Mouse (Mus musculus): ENCODE data around the gene Dtx3. TPM values are rescaled to one million over a fixed set of nuclear protein-coding genes. Genes with fewer than 3 reads are reported as not detected.
A peak's percentile ranks its signal among the peaks of the same experiment; 100 is the strongest.
"Not testable (repeated sequence)": the region's sequence is repeated elsewhere in the genome, so short reads cannot be mapped to it uniquely, and the experiment has no call there.

The Dtx3 gene
- polyA plus RNA-seq, 1 experiment from 2014 or later: 112 TPM

DNA sequence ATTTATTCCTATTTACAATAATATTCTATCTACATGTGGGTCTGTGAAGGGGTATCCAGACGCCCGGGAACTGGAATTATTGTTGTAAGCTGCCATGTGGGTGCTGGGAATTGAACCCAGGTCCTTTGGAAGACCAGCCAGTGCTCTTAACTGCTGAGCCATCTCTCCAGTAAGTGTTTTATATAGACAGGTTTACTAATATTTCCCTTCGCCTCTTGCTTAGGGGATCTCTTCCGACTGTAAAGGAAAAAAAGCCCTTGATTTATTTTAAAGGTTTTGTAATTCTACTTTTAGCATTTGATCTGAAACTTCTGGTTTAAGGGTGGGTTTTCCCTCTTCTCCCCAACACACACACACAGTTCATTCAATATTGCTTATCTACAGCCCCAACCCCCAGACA lies 31.3 kb downstream of the Dtx3 start:
- Histone ChIP-seq H3K4me2 (ENCODE audit: low read depth, low read length) (no peak overlapping the region), H3K4me1 (ENCODE audit: control insufficient read depth, insufficient read depth, low read length) (peaks cover 4% of the 10 kb centered on the region; the same call in 1 of the 2 replicates), H3K27ac (replicated peaks; ENCODE audit: low read depth, low read length) (no peak overlapping the region), H3K36me3 (ENCODE audit: control insufficient read depth, insufficient read depth, low read length) (no peaks in the 10 kb centered on the region), H3K27me3 (replicated peaks; ENCODE audit: control insufficient read depth, insufficient read depth, low read length) (peaks cover 43% of the 10 kb centered on the region), H3K9ac (ENCODE audit: low read depth, low read length) (no peak overlapping the region), H3K4me3 (ENCODE audit: low read depth, low read length) (no peak overlapping the region), H3K9me3 (ENCODE audit: control insufficient read depth, low read length) (no peaks in the 10 kb centered on the region)
- no peak for DNase-seq (ENCODE audit: low spot score)
- no peak for ATAC-seq (ENCODE audit: low read depth)
- WGBS: 91% methylated on average over 4 of the region's 4 CpGs

DNA sequence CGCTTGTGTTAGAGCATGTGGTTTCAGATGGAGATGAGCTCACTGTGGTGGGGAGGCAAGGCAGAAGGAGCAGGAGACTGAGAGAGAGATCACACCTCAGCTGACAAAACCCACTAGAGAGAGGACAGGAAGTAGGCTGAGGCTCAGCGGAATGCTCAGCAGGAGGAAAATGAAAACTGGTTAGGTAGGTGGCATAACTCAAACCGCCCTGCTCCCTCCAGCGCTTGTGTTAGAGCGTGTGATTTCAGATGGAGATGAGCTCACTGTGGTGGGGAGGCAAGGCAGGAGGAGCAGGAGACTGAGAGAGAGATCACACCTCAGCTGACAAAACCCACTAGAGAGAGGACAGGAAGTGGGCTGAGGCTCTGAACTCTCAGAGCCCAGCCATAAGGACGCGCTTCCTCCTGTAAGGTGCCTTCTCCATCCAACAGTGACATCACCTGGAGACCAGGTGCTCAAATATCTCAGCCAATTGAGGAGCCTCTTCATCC lies 32.7 kb downstream of the Dtx3 start:
- H3K27me3 ChIP-seq (replicated peaks; ENCODE audit: control insufficient read depth, insufficient read depth, low read length): peaks cover 33% of the 10 kb centered on the region
- H3K9me3 ChIP-seq (ENCODE audit: control insufficient read depth, low read length): not testable (repeated sequence)
- 47% methylated on average over 7 of the region's 7 CpGs for WGBS

DNA sequence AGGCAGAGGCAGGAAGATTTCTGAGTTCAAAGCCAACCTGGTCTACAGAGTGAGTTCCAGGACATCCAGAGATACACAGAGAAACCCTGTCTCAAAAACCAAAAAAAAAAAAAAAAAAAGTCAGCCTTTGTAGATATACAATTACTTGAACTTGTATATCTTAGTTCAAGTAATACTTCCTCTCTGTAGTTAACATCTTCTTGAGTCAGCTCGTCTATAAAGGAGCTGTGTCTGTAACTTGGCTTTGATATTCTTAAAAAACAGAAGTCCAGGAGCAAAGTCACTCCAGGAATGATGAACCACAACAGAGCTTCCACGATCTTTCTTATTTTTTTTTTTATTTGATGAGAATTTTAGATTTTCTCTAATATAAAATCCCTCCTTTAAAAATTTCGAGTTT lies 34.8 kb downstream of the Dtx3 start:
- Histone ChIP-seq H3K9ac (ENCODE audit: low read depth, low read length) (no peak overlapping the region), H3K36me3 (ENCODE audit: control insufficient read depth, insufficient read depth, low read length) (no peaks in the 10 kb centered on the region), H3K27ac (replicated peaks; ENCODE audit: low read depth, low read length) (no peak overlapping the region), H3K4me1 (ENCODE audit: control insufficient read depth, insufficient read depth, low read length) (peaks cover 4% of the 10 kb centered on the region; the same call in 1 of the 2 replicates), H3K9me3 (ENCODE audit: control insufficient read depth, low read length) (no peaks in the 10 kb centered on the region), H3K27me3 (replicated peaks; ENCODE audit: control insufficient read depth, insufficient read depth, low read length) (peaks cover 12% of the 10 kb centered on the region), H3K4me2 (ENCODE audit: low read depth, low read length) (no peak overlapping the region), H3K4me3 (ENCODE audit: low read depth, low read length) (no peak overlapping the region)
- DNase-seq (ENCODE audit: low spot score): no peak
- ATAC-seq (ENCODE audit: low read depth): no peak
- 59% methylated on average over 3 of the region's 3 CpGs for WGBS

More for the DNA sequence above, 32.7 kb downstream of the Dtx3 start:
- H3K4me2 ChIP-seq (ENCODE audit: low read depth, low read length); H3K4me3 ChIP-seq (ENCODE audit: low read depth, low read length); H3K4me1 ChIP-seq (ENCODE audit: control insufficient read depth, insufficient read depth, low read length); H3K27ac ChIP-seq (replicated peaks; ENCODE audit: low read depth, low read length); H3K9ac ChIP-seq (ENCODE audit: low read depth, low read length); H3K36me3 ChIP-seq (ENCODE audit: control insufficient read depth, insufficient read depth, low read length): not testable (repeated sequence)
- peak; percentile 31 for DNase-seq (ENCODE audit: low spot score)
- ATAC-seq (ENCODE audit: low read depth): peak; percentile 30

DNA sequence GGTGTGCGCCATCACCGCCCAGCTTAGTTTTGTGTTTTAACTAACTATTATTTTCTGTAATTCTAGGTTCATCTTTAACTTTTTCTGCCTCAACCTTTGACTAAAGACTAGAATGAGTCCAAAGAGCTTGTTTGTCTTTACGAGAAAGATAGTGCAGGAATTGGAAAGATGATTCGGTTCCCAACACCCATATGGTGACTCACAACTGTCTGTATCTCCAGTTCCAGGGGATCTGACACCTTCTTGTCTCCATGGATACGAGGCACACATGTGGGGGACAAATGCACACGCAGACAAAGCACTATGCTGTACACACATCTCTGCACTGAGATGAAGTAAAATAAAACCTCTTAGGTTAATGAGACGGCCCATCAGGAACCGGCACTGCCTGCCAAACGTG lies 35.4 kb downstream of the Dtx3 start:
- no peaks in the 10 kb centered on the region for H3K36me3 ChIP-seq (ENCODE audit: control insufficient read depth, insufficient read depth, low read length)
- no peak overlapping the region for H3K27ac ChIP-seq (replicated peaks; ENCODE audit: low read depth, low read length)
- no peak overlapping the region for H3K9ac ChIP-seq (ENCODE audit: low read depth, low read length)
- DNase-seq (ENCODE audit: low spot score): no peak
- peaks cover 4% of the 10 kb centered on the region; the same call in 1 of the 2 replicates for H3K4me1 ChIP-seq (ENCODE audit: control insufficient read depth, insufficient read depth, low read length)
- 80% methylated on average over 9 of the region's 9 CpGs for WGBS
- no peak overlapping the region for H3K4me2 ChIP-seq (ENCODE audit: low read depth, low read length)
- no peak overlapping the region for H3K4me3 ChIP-seq (ENCODE audit: low read depth, low read length)
- no peak for ATAC-seq (ENCODE audit: low read depth)
- no peaks in the 10 kb centered on the region for H3K9me3 ChIP-seq (ENCODE audit: control insufficient read depth, low read length)
- 0 out of 2 replicates have a peak, but pooled peaks cover 6% of the 10 kb centered on the region for H3K27me3 ChIP-seq (replicated peaks; ENCODE audit: control insufficient read depth, insufficient read depth, low read length)

DNA sequence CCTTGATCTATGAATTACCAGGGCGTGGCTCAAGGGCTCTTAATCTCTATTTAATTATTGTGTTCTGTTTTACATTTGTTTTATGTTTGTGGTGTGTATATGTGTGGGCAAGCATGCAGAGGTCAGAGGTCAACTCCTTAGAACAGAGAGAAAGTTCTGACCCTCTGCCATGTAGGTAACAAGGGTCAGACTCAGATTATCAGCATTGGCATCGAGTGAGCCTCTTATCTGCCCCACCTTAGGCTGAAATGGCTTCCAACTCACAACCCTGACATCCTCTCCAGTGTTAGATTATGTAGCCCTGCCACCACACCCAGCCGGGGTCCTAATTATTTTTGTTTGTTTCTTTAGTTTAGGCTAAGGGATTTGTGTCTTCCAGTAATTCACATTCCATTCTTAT lies 37.1 kb downstream of the Dtx3 start:
- Histone ChIP-seq H3K4me2 (ENCODE audit: low read depth, low read length) (no peak overlapping the region), H3K9me3 (ENCODE audit: control insufficient read depth, low read length) (no peaks in the 10 kb centered on the region), H3K9ac (ENCODE audit: low read depth, low read length) (no peak overlapping the region), H3K4me3 (ENCODE audit: low read depth, low read length) (no peak overlapping the region), H3K27me3 (replicated peaks; ENCODE audit: control insufficient read depth, insufficient read depth, low read length) (no peaks in the 10 kb centered on the region), H3K4me1 (ENCODE audit: control insufficient read depth, insufficient read depth, low read length) (no peaks in the 10 kb centered on the region), H3K27ac (replicated peaks; ENCODE audit: low read depth, low read length) (no peak overlapping the region), H3K36me3 (ENCODE audit: control insufficient read depth, insufficient read depth, low read length) (no peaks in the 10 kb centered on the region)
- 71% methylated on average over 3 of the region's 3 CpGs for WGBS
- no peak for ATAC-seq (ENCODE audit: low read depth)
- DNase-seq (ENCODE audit: low spot score): no peak

DNA sequence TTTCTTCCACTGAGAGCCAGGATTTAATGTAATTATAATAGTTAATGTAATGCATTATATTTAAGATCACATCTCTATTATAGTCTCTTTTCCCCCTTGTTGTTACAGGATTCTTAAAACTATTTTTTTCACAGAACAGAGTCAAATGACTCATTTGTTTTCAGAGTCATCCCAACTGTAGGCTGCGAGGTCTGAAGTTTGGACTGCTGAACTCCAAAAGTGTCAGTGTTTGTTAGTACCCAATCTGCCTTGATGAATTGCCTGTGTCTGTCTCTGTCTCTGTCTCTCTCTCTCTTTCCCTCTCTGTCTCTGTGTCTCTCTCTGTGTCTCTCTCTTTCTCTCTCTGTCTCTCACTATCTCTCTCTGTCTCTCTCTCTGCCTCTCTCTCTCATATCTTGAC lies 39.0 kb downstream of the Dtx3 start:
- no peak overlapping the region for H3K27ac ChIP-seq (replicated peaks; ENCODE audit: low read depth, low read length)
- no peak for ATAC-seq (ENCODE audit: low read depth)

DNA sequence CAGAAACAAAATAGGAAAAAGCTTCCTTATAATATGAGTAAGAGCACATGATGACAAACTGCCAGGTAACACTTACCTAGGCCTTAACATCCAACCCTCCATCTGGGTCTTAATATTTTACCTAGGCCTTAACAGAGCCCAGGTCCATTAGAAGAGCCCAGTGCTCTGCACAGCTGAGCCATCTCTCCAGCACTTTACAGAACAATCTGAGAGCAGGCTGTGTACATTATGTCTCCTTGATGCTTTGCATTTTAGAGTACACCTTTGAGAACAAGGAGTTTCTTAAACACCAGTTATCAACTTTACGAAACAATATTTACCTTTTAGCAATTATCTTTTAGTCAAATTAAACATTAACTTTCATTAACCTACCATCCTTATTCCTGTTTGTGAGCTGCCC lies 39.4 kb downstream of the Dtx3 start:
- Histone ChIP-seq H3K36me3 (ENCODE audit: control insufficient read depth, insufficient read depth, low read length) (no peaks in the 10 kb centered on the region), H3K4me1 (ENCODE audit: control insufficient read depth, insufficient read depth, low read length) (no peaks in the 10 kb centered on the region), H3K4me2 (ENCODE audit: low read depth, low read length) (no peak overlapping the region), H3K27me3 (replicated peaks; ENCODE audit: control insufficient read depth, insufficient read depth, low read length) (no peaks in the 10 kb centered on the region), H3K9me3 (ENCODE audit: control insufficient read depth, low read length) (no peaks in the 10 kb centered on the region), H3K9ac (ENCODE audit: low read depth, low read length) (no peak overlapping the region), H3K27ac (replicated peaks; ENCODE audit: low read depth, low read length) (no peak overlapping the region), H3K4me3 (ENCODE audit: low read depth, low read length) (no peak overlapping the region)
- 95% methylated on average over 1 of the region's 1 CpGs for WGBS
- DNase-seq (ENCODE audit: low spot score): no peak
- no peak for ATAC-seq (ENCODE audit: low read depth)

More for the DNA sequence above, 39.0 kb downstream of the Dtx3 start:
- Histone ChIP-seq H3K36me3 (ENCODE audit: control insufficient read depth, insufficient read depth, low read length) (no peaks in the 10 kb centered on the region), H3K4me3 (ENCODE audit: low read depth, low read length) (no peak overlapping the region), H3K9me3 (ENCODE audit: control insufficient read depth, low read length) (no peaks in the 10 kb centered on the region), H3K4me1 (ENCODE audit: control insufficient read depth, insufficient read depth, low read length) (no peaks in the 10 kb centered on the region), H3K4me2 (ENCODE audit: low read depth, low read length) (no peak overlapping the region), H3K27me3 (replicated peaks; ENCODE audit: control insufficient read depth, insufficient read depth, low read length) (no peaks in the 10 kb centered on the region), H3K9ac (ENCODE audit: low read depth, low read length) (no peak overlapping the region)
- 81% methylated on average over 1 of the region's 1 CpGs for WGBS
- DNase-seq (ENCODE audit: low spot score): no peak

DNA sequence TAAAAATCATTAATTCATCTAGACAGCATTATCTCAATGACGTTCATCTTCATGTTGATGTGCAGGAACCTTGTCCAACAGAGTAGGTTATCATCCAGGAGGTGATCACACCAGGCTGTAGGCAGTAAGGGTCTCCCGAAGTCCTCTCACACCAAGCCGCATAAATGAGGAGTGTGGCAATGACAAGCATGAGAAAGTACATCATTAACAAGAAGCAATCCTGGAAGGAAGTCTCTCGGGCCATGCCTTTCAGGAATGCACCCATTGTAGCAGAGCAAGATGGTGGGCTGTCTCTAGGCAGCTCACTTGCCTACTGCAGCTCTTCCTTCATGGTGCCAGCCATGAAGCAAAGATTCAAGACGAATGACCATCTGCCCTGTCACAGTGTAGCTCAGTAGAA lies 40.9 kb downstream of the Dtx3 start:
- no peak for DNase-seq (ENCODE audit: low spot score)
- no peaks in the 10 kb centered on the region for H3K27me3 ChIP-seq (replicated peaks; ENCODE audit: control insufficient read depth, insufficient read depth, low read length)
- no peaks in the 10 kb centered on the region for H3K9me3 ChIP-seq (ENCODE audit: control insufficient read depth, low read length)
- no peak overlapping the region for H3K9ac ChIP-seq (ENCODE audit: low read depth, low read length)
- no peaks in the 10 kb centered on the region for H3K4me1 ChIP-seq (ENCODE audit: control insufficient read depth, insufficient read depth, low read length)
- no peak overlapping the region for H3K4me3 ChIP-seq (ENCODE audit: low read depth, low read length)
- H3K36me3 ChIP-seq (ENCODE audit: control insufficient read depth, insufficient read depth, low read length): no peaks in the 10 kb centered on the region
- 84% methylated on average over 5 of the region's 5 CpGs for WGBS
- no peak overlapping the region for H3K4me2 ChIP-seq (ENCODE audit: low read depth, low read length)
- no peak overlapping the region for H3K27ac ChIP-seq (replicated peaks; ENCODE audit: low read depth, low read length)
- no peak for ATAC-seq (ENCODE audit: low read depth)

DNA sequence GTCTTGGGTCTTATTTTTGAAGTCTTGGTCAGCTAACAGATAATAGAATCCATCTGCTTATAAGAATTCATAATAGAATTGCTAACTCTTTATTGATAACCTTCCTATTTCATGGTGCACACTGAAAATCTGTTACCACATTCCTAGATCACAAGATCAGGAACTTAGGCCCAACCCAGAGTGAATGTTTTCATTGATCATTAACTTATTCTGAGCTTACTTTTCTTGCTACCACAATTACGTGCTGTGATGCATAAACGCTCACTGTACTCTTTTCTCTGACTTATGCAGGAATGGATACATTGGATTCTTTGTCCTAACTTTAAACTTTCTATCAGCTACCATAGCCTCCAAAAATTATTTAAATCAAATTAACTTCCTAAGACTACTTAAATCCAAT lies 41.3 kb downstream of the Dtx3 start:
- DNase-seq (ENCODE audit: low spot score) (no peak), ATAC-seq (ENCODE audit: low read depth) (no peak)
- WGBS: 91% methylated on average over 2 of the region's 2 CpGs

More for the DNA sequence above, 41.3 kb downstream of the Dtx3 start:
- Histone ChIP-seq H3K9ac (ENCODE audit: low read depth, low read length) (no peak overlapping the region), H3K4me3 (ENCODE audit: low read depth, low read length) (no peak overlapping the region), H3K27me3 (replicated peaks; ENCODE audit: control insufficient read depth, insufficient read depth, low read length) (no peaks in the 10 kb centered on the region), H3K27ac (replicated peaks; ENCODE audit: low read depth, low read length) (no peak overlapping the region), H3K9me3 (ENCODE audit: control insufficient read depth, low read length) (no peaks in the 10 kb centered on the region), H3K4me1 (ENCODE audit: control insufficient read depth, insufficient read depth, low read length) (no peaks in the 10 kb centered on the region), H3K4me2 (ENCODE audit: low read depth, low read length) (no peak overlapping the region), H3K36me3 (ENCODE audit: control insufficient read depth, insufficient read depth, low read length) (no peaks in the 10 kb centered on the region)

All from embryonic facial prominence, embryonic 14.5 days (tissue).